Mouse (Mus musculus) kidney, postnatal 36 days (tissue): ENCODE measurements around the gene Dab1.

ENCODE experiments used
- DNase-seq, 2 experiments: peaks; one replicate each; pipeline ENCODE4 v3.0.0; 2021 to 2022; ENCODE audit warnings: mixed read lengths in 2 of 2

Dab1 gene

GRCm38 (mm10) chr4:104769602-104770001 lies 1150.4 kb downstream of the Dab1 start:
- no peak for DNase-seq

- DNase-seq = no peak
Measured at GRCm38 (mm10) chr4:104770331-104770730, 1151.2 kb downstream of the Dab1 start.

- no peak for DNase-seq
Measured at GRCm38 (mm10) chr4:104775601-104776000, 1156.4 kb downstream of the Dab1 start.

GRCm38 (mm10) chr4:104779460-104779859 lies 1160.3 kb downstream of the Dab1 start:
- DNase-seq = no peak

- no peak for DNase-seq
Measured at GRCm38 (mm10) chr4:104781441-104781840, 1162.3 kb downstream of the Dab1 start.

GRCm38 (mm10) chr4:104782346-104782745 lies 1163.2 kb downstream of the Dab1 start:
- DNase-seq = no peak

GRCm38 (mm10) chr4:104792111-104792510 lies 1173.0 kb downstream of the Dab1 start:
- no peak for DNase-seq
